Mouse (Mus musculus) lung, adult 2 months (tissue): ENCODE measurements around the gene Vmn1r183. TPM values are rescaled to one million over a fixed set of nuclear protein-coding genes. Genes with fewer than 3 reads are reported as not detected.

Experiments used
- DNase-seq: peaks from one replicate; pipeline ENCODE4 v3.0.0; 2022
- H3K4me1 ChIP-seq: fragments of 200-500 bp; 2 replicates; pipeline ENCODE4 v1.6.1; 2011; ENCODE audit warnings: low read length; ENCODE audit not compliant: control insufficient read depth, insufficient read depth
- H3K4me3 ChIP-seq: fragments of 200-500 bp; replicated peaks from 2 replicates; pipeline ENCODE3; 2011; ENCODE audit warnings: low read depth, mild to moderate bottlenecking, control low read depth, low read length; ENCODE audit errors: extremely low read depth
- CTCF ChIP-seq: fragments of 200-500 bp; IDR thresholded peaks from 2 replicates; pipeline ENCODE4 v1.5.1; 2011; ENCODE audit warnings: mild to moderate bottlenecking, low read length, control low read depth; ENCODE audit not compliant: insufficient read depth
- POLR2A ChIP-seq: fragments of 200-500 bp; IDR thresholded peaks from 2 replicates; pipeline ENCODE4 v1.6.1; 2011; ENCODE audit warnings: low read depth, mild to moderate bottlenecking, control low read depth, low read length, borderline replicate concordance; ENCODE audit errors: extremely low read depth
- WGBS: fragments of 180-500 bp; shearing (Covaris S2); methylation state at CpG from one replicate; pipeline ENCODE4 v1.1.7; 2018; 5-methylcytosine and 5-hydroxymethylcytosine counted together
- polyA plus RNA-seq: library from polyadenylated mRNA; depleted of rRNA; stranded (reverse); fragments of >200 nt; gene quantifications from 2 replicates; pipeline ENCODE4 v1.2.3, GENCODE M21; 2012; rRNA removed

Gene Vmn1r183
- polyA plus RNA-seq, 1 experiment, result not detected

DNA sequence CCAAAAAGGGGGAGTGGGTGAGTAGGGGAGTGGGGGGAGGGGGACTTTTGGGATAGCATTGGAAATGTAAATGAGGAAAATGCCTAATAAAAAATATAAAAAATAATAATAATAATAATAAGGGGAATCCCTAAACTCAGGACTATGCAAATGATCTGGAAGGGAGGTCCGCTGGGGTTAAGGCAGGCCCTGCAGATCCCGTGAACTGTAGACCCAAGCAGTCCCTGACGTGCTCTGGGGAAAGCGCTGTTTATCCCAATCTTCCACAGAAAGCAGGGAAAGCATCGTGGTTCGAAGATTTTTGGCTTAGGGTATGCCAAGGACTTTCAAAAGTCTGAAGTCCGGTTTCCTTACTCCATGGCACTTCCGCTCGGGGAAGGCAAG lies 58.7 kb downstream of the Vmn1r183 start:
- WGBS, result 11% methylated on average over 9 of the region's 9 CpGs

DNA sequence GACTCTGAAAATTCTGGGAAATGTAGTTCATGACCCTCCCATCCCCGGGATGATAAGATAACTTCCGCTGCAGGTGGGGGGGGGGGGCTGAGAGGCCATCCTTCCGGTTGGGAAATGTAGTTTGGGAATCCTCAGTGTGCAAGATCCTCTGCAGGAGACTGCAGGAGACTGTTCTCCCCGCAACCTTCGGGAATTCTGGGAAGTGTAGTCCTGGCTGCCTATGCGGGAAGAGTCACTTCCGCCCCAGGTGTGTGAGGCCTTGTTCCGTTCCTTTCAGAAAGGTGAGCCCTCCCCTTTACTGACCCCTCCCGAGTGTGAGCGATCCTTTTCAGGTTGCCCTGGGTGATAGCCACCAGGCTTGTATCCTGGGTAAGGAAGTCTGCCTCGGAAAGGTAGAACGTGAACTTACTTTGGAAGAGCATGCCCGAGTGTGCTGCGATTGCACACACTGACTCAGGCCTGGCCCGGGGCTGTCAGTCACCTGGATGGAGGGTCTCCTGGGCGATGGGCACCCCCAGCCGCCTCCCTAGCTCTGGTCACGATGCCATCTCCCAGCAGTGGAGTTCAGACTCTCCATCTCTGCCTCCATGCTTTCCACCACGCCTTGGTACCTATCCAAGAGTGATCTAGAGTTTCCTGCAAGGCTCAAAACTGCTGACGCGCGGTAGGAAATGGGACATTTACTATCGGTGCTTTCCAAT lies 59.3 kb downstream of the Vmn1r183 start, which contains the start of gene Zfp112:
Gene Zfp112, plus strand, starts transcription at position 159 of the 701 bp plus-strand sequence.
- TF ChIP-seq CTCF (no peak), POLR2A (peak; percentile 47; the same call in 1 of the 2 replicates)
- WGBS, result under 1% methylated on average over 23 of the region's 23 CpGs
- DNase-seq, result peak; percentile 75
- H3K4me1 ChIP-seq, result no peaks in the 10 kb centered on the region
- peak within 1 kb of the TSS; percentile 84 for H3K4me3 ChIP-seq

More for the DNA sequence above, 58.7 kb downstream of the Vmn1r183 start:
- H3K4me1 ChIP-seq, result no peaks in the 10 kb centered on the region
- TF ChIP-seq POLR2A (no peak), CTCF (no peak)
- peak overlapping the region; percentile 84 for H3K4me3 ChIP-seq
- peak; percentile 38 for DNase-seq

GRCm38 (mm10) chr7:24113001-24113400 lies 59.9 kb downstream of the Vmn1r183 start:
- TF ChIP-seq CTCF, result no peak
- 12% methylated on average over 12 of the region's 12 CpGs for WGBS
- H3K4me3 ChIP-seq, result peak overlapping the region; percentile 84
- DNase-seq, result peak; percentile 47
- H3K4me1 ChIP-seq, result no peaks in the 10 kb centered on the region

Other genes starting within 250 kb of the Vmn1r183 start
- gene Vmn1r175, start 242.6 kb upstream of the Vmn1r183 start, polyA plus RNA-seq, result not detected in 2 replicates
- gene Vmn1r176, start 215.9 kb upstream of the Vmn1r183 start, polyA plus RNA-seq, result not detected in 2 replicates
- not detected in 2 replicates for gene Vmn1r177, start 186.8 kb upstream of the Vmn1r183 start, polyA plus RNA-seq
- not detected in 2 replicates for gene Vmn1r178, start 161.2 kb upstream of the Vmn1r183 start, polyA plus RNA-seq
- gene Vmn1r179, start 126.3 kb upstream of the Vmn1r183 start, polyA plus RNA-seq, result not detected in 2 replicates
- not detected in 2 replicates for gene Vmn1r180, start 102.6 kb upstream of the Vmn1r183 start, polyA plus RNA-seq
- gene Vmn1r181, start 78.6 kb upstream of the Vmn1r183 start, polyA plus RNA-seq, result not detected in 2 replicates
- not detected in 2 replicates for gene V1rd19, start 51.6 kb upstream of the Vmn1r183 start, polyA plus RNA-seq
- gene Zfp180, start 28.7 kb downstream of the Vmn1r183 start, polyA plus RNA-seq, result 12.3 and 16.7 TPM in 2 replicates
- 1.3 and 1.7 TPM in 2 replicates for gene Zfp112, start 59.1 kb downstream of the Vmn1r183 start, polyA plus RNA-seq
- gene Zfp235, start 80.9 kb downstream of the Vmn1r183 start, polyA plus RNA-seq, result 4.8 and 7.5 TPM in 2 replicates
- 0.12 and 0.22 TPM in 2 replicates for gene Zfp114, start 121.8 kb downstream of the Vmn1r183 start, polyA plus RNA-seq
- 2.0 and 2.4 TPM in 2 replicates for gene Zfp111, start 158.2 kb downstream of the Vmn1r183 start, polyA plus RNA-seq
- gene Zfp109, start 184.3 kb downstream of the Vmn1r183 start, polyA plus RNA-seq, result 1.4 and 1.7 TPM in 2 replicates
- gene Zfp108, start 201.5 kb downstream of the Vmn1r183 start, polyA plus RNA-seq, result 0.76 and 0.83 TPM in 2 replicates
- 1.5 and 1.6 TPM in 2 replicates for gene Zfp93, start 217.2 kb downstream of the Vmn1r183 start, polyA plus RNA-seq
- gene Zfp61, start 248.0 kb downstream of the Vmn1r183 start, polyA plus RNA-seq, result 5.1 and 8.7 TPM in 2 replicates